Mouse (Mus musculus) lung, embryonic 16.5 days (tissue): ENCODE data around the gene Gpr37l1. TPM values are rescaled to one million over a fixed set of nuclear protein-coding genes. Genes with fewer than 3 reads are reported as not detected.

Experiments used
- ATAC-seq: fragments of 200-750 bp; cut with Nextera tagmentation; 2 replicates; pipeline ENCODE4 v1.8.0; 2017; ENCODE audit warnings: low read depth, mild to moderate bottlenecking, moderate library complexity
- H3K27ac ChIP-seq: fragments of 300-500 bp; sonication (generic); 2 replicates; pipeline ENCODE4 v1.5.1; 2014; ENCODE audit warnings: mild to moderate bottlenecking, control low read depth, low read length
- H3K27me3 ChIP-seq: fragments of 300-500 bp; sonication (generic); 2 replicates; pipeline ENCODE4 v1.6.1; 2014; ENCODE audit warnings: low read depth, low read length, mixed read lengths; ENCODE audit not compliant: control insufficient read depth, insufficient read depth
- H3K36me3 ChIP-seq: fragments of 300-500 bp; sonication (generic); 2 replicates; pipeline ENCODE4 v1.6.1; 2014; ENCODE audit warnings: low read length; ENCODE audit not compliant: control insufficient read depth, insufficient read depth
- H3K4me1 ChIP-seq: fragments of 300-500 bp; sonication (generic); replicated peaks from 2 replicates; pipeline ENCODE4 v1.6.1; 2014; ENCODE audit warnings: low read length, mixed read lengths; ENCODE audit not compliant: control insufficient read depth, insufficient read depth
- H3K4me2 ChIP-seq: fragments of 300-500 bp; sonication (generic); 2 replicates; pipeline ENCODE4 v1.6.1; 2014; ENCODE audit warnings: low read depth, low read length, control low read depth
- H3K4me3 ChIP-seq: fragments of 300-500 bp; sonication (generic); 2 replicates; pipeline ENCODE4 v1.5.1; 2014; ENCODE audit warnings: mild to moderate bottlenecking, low read length, control low read depth
- H3K9ac ChIP-seq: fragments of 300-500 bp; sonication (generic); 2 replicates; pipeline ENCODE4 v1.6.1; 2014; ENCODE audit warnings: low read length, control low read depth
- H3K9me3 ChIP-seq: fragments of 300-500 bp; sonication (generic); 2 replicates; pipeline ENCODE4 v1.6.1; 2016; ENCODE audit warnings: low read length; ENCODE audit not compliant: control insufficient read depth
- WGBS: fragments of 180-500 bp; shearing (Covaris S2); extraction: QIAGEN DNeasy Blood & Tissue Kit; methylation state at CpG from one replicate; pipeline ENCODE4 v1.1.7; 2014; 5-methylcytosine and 5-hydroxymethylcytosine counted together
- polyA plus RNA-seq: library from polyadenylated mRNA; unstranded; fragments of >200 nt; fragmentation: Nextera tagmentation; extraction: Ambion mirVana; gene quantifications from 2 replicates; pipeline ENCODE4 v1.2.1, GENCODE M21; 2015

Gpr37l1 gene
- polyA plus RNA-seq, 1 experiment from 2014 or later = not detected

GRCm38 (mm10) chr1:135132473-135132872, 35.0 kb downstream of the Gpr37l1 start, which contains the start of gene Ptpn7:
TSS of gene Ptpn7 (plus strand) at chr1:135132700.
- Histone ChIP-seq H3K27me3 (peaks cover 5% of the 10 kb centered on the region; the same call in 1 of the 2 replicates), H3K9me3 (no peaks in the 10 kb centered on the region), H3K9ac (peak within 1 kb of the TSS; percentile 1; the same call in 1 of the 2 replicates), H3K4me3 (no peak within 1 kb of the TSS), H3K4me2 (peak within 1 kb of the TSS; percentile 12; the same call in 1 of the 2 replicates), H3K36me3 (no peaks in the 10 kb centered on the region), H3K4me1 (peaks cover 2% of the 10 kb centered on the region; the same call in 1 of the 2 replicates), H3K27ac (peak within 1 kb of the TSS; percentile 48)
- peak; percentile 56 for ATAC-seq
- 26% methylated on average over 10 of the region's 10 CpGs for WGBS

DNA sequence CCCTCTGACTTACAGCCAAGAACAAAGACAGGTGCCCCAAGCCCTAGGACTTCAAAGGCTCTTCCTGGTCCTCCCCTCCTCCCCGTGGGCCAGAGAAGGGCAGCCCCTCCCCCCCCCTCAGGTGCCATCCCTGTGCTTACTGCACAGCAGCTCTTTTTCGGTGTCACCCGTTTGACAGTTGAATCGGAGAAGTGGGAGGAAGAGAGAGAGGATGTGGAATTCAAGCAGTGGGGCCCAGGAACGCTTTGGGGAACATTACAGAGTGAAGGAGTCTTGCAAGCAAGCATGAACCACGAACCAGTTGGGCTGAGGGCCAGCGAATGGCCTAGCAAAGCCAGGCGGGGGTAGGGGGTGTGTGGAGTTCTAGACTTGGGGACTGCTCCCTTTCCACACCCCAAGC, 35.9 kb downstream of the Gpr37l1 start:
- H3K9ac ChIP-seq = no peak overlapping the region
- H3K9me3 ChIP-seq = no peaks in the 10 kb centered on the region
- WGBS = 22% methylated on average over 8 of the region's 8 CpGs
- no peak overlapping the region for H3K4me3 ChIP-seq
- ATAC-seq = no peak
- H3K36me3 ChIP-seq = no peaks in the 10 kb centered on the region
- peaks cover 5% of the 10 kb centered on the region; the same call in 1 of the 2 replicates for H3K27me3 ChIP-seq
- peak overlapping the region; percentile 67 for H3K27ac ChIP-seq
- no peak overlapping the region for H3K4me2 ChIP-seq
- peaks cover 2% of the 10 kb centered on the region; the same call in 1 of the 2 replicates for H3K4me1 ChIP-seq

- no peaks in the 10 kb centered on the region for H3K36me3 ChIP-seq
- H3K4me3 ChIP-seq = no peak overlapping the region
- H3K4me1 ChIP-seq = peaks cover 5% of the 10 kb centered on the region; the same call in 1 of the 2 replicates
- peak overlapping the region; percentile 67 for H3K27ac ChIP-seq
- WGBS = 20% methylated on average over 6 of the region's 6 CpGs
- H3K27me3 ChIP-seq = peaks cover 5% of the 10 kb centered on the region; the same call in 1 of the 2 replicates
- H3K9me3 ChIP-seq = no peaks in the 10 kb centered on the region
- H3K4me2 ChIP-seq = 0 out of 2 replicates have a peak overlapping the region, but pooled peaks have one; percentile 2
- no peak overlapping the region for H3K9ac ChIP-seq
- 0 out of 2 replicates have a peak, but pooled peaks have one; percentile 30 for ATAC-seq
These were observed 36.4 kb downstream of the Gpr37l1 start for GRCm38 (mm10) chr1:135131034-135131433.

GRCm38 (mm10) chr1:135130376-135131018, 37.0 kb downstream of the Gpr37l1 start:
- Histone ChIP-seq H3K36me3 (no peaks in the 10 kb centered on the region), H3K9ac (no peak overlapping the region), H3K9me3 (no peaks in the 10 kb centered on the region), H3K4me1 (peaks cover 7% of the 10 kb centered on the region; the same call in 1 of the 2 replicates), H3K27me3 (peaks cover 5% of the 10 kb centered on the region; the same call in 1 of the 2 replicates), H3K4me2 (no peak overlapping the region), H3K27ac (no peak overlapping the region), H3K4me3 (no peak overlapping the region)
- 58% methylated on average over 2 of the region's 2 CpGs for WGBS
- ATAC-seq = no peak

DNA sequence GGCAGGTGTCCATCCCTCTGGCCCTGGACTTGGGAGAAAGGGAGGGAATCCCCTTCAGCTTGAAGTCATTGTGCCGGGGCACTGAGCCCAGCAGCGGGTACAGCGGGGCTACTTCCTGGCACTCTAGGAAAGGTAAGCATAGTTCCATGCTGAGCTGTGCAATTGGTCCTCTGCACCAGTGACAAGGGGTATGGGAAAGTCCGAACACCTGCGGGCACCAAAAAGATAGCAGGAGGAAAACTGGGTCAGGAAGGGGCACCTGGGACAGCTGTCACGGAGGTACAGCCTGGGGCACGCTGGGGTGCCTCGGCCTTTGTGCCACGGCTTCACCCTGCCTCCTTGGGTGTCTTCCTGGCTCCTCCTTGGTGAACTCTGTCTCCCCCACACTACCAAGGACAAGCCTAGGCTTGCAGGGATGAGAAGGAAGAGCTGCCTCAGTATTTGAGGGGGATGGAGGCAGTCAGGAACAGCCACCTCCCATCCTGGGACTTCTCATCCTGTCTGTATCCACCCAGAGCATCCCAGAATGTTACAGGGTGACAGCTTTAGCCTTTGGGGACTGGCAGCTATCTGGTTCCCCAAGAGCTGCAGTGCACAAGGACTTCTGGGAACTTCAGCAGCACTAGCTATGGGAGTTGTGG, 37.8 kb downstream of the Gpr37l1 start:
- Histone ChIP-seq H3K36me3 (no peaks in the 10 kb centered on the region), H3K9me3 (no peaks in the 10 kb centered on the region), H3K4me3 (no peak overlapping the region), H3K4me1 (peaks cover 7% of the 10 kb centered on the region; the same call in 1 of the 2 replicates), H3K27me3 (peaks cover 5% of the 10 kb centered on the region; the same call in 1 of the 2 replicates), H3K4me2 (no peak overlapping the region), H3K9ac (no peak overlapping the region), H3K27ac (no peak overlapping the region)
- ATAC-seq = no peak
- 76% methylated on average over 9 of the region's 9 CpGs for WGBS

DNA sequence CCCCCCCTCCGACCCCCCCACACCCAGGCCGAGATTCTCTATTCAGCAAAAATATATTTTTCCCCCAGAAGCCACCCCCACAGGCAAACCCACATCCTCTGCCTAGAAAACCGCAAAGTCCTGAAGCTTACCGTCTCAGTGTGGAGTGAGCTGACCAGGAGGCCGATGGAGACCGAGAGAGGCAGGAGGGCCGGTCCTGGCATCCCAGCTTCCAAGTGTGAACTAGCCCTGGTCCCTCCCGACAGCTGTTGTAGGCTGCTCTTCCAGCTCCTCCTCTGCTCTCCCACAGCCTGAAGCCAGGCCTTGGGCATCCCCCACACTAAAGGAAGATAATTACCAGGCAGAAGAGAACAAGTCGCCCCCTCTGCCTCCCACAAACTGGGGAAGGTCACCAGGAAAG, 38.5 kb downstream of the Gpr37l1 start:
- Histone ChIP-seq H3K27me3 (peaks cover 5% of the 10 kb centered on the region; the same call in 1 of the 2 replicates), H3K27ac (no peak overlapping the region), H3K4me3 (no peak overlapping the region), H3K36me3 (no peaks in the 10 kb centered on the region), H3K4me1 (peaks cover 7% of the 10 kb centered on the region; the same call in 1 of the 2 replicates), H3K4me2 (no peak overlapping the region), H3K9ac (no peak overlapping the region), H3K9me3 (no peaks in the 10 kb centered on the region)
- 33% methylated on average over 9 of the region's 9 CpGs for WGBS
- no peak for ATAC-seq

GRCm38 (mm10) chr1:135128011-135128441, 39.5 kb downstream of the Gpr37l1 start:
- Histone ChIP-seq H3K4me1 (peaks cover 7% of the 10 kb centered on the region; the same call in 1 of the 2 replicates), H3K4me2 (no peak overlapping the region)
- peak; percentile 37; the same call in 1 of the 2 replicates for ATAC-seq

DNA sequence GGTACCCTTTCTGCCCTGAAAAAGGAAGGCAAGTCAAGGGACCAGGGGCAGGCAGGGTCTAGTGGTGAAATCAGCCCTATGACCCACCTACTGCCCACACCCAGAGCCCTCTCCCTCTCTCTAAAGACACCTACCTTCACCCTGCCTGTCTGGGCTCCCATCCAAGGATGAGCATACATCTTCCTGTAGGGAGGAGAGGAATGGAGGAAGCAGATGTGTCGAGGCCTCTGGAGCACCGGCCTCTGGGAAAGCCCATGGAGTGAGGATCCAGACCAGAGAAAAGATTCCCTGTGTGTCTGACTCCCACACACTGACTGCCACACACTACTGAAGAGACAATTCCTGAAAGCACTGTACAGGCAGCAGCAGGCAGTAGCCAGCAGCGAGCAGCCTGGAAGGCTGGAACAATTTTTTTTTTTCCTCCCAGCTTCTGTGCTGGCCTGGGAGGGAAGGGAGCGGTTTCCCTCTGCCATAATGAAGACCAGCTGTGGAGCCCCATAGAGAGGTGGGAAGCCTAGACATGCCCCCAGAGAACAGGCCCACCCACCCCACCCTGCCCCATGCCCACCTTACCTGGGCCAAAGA, 40.9 kb downstream of the Gpr37l1 start:
- Histone ChIP-seq H3K4me3 (no peak overlapping the region), H3K36me3 (no peaks in the 10 kb centered on the region), H3K27ac (no peak overlapping the region), H3K27me3 (peaks cover 5% of the 10 kb centered on the region; the same call in 1 of the 2 replicates), H3K4me2 (no peak overlapping the region), H3K9me3 (no peaks in the 10 kb centered on the region), H3K9ac (no peak overlapping the region), H3K4me1 (peaks cover 7% of the 10 kb centered on the region; the same call in 1 of the 2 replicates)
- 43% methylated on average over 4 of the region's 4 CpGs for WGBS
- ATAC-seq = no peak

More at GRCm38 (mm10) chr1:135128011-135128441, 39.5 kb downstream of the Gpr37l1 start:
- Histone ChIP-seq H3K4me3 (no peak overlapping the region), H3K27ac (no peak overlapping the region), H3K9ac (no peak overlapping the region), H3K27me3 (peaks cover 5% of the 10 kb centered on the region; the same call in 1 of the 2 replicates), H3K36me3 (no peaks in the 10 kb centered on the region), H3K9me3 (no peaks in the 10 kb centered on the region)
- WGBS = 38% methylated on average over 6 of the region's 6 CpGs

- Histone ChIP-seq H3K27ac (no peak overlapping the region), H3K9me3 (no peaks in the 10 kb centered on the region), H3K27me3 (peaks cover 5% of the 10 kb centered on the region; the same call in 1 of the 2 replicates), H3K9ac (no peak overlapping the region), H3K4me3 (no peak overlapping the region), H3K4me2 (no peak overlapping the region), H3K4me1 (peaks cover 5% of the 10 kb centered on the region; the same call in 1 of the 2 replicates), H3K36me3 (no peaks in the 10 kb centered on the region)
- 39% methylated on average over 8 of the region's 8 CpGs for WGBS
- no peak for ATAC-seq
These were observed 41.5 kb downstream of the Gpr37l1 start for GRCm38 (mm10) chr1:135125990-135126389.
